Mouse (Mus musculus): Measurements from ENCODE around the gene Mrps2. TPM values are rescaled to one million over a fixed set of nuclear protein-coding genes. Genes with fewer than 3 reads are reported as not detected.
"Not testable (repeated sequence)": the region's sequence is repeated elsewhere in the genome, so short reads cannot be mapped to it uniquely, and the experiment has no call there.

Mrps2 gene
- polyA plus RNA-seq, 1 experiment, result 36.4 TPM

DNA sequence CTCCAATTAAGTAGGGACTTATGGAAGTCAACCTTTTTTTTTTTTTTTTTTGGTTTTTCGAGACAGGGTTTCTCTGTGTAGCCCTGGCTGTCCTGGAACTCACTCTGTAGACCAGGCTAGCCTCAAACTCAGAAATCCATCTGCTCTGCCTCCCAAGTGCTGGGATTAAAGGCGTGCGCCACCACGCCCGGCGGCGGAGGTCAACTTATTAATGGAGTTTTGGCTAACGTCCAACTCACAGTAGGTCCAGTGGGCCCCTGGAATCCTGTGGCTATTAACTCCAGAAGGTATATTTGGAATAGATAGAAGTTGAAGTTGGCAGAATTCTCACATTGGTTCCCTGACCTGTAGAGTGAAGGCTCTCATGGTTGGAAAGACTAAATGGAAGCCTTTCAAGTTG lies 4.1 kb downstream of the Mrps2 start:
- not testable (repeated sequence) for DNase-seq (ENCODE audit: low read depth)

DNA sequence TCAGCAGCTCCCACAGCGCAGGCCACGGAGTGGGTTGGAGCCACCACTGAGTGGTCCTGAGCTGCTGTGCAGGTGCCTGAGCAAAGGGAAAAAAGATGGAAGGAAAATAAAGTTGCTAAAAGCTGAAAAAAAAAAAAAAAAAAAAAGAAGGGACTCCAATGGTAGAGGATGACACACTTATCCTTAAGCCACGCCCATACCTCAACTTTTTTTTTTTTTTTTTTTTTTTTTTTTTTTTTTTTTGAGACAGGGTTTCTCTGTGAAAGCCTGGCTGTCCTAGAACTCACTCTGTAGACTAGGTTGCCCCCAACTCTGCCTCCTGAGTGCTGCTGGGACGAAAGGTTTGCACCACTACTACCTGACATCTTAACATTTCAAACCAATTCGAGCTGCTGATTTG lies 10.1 kb downstream of the Mrps2 start:
- not testable (repeated sequence) for DNase-seq (ENCODE audit: low read depth)

DNA sequence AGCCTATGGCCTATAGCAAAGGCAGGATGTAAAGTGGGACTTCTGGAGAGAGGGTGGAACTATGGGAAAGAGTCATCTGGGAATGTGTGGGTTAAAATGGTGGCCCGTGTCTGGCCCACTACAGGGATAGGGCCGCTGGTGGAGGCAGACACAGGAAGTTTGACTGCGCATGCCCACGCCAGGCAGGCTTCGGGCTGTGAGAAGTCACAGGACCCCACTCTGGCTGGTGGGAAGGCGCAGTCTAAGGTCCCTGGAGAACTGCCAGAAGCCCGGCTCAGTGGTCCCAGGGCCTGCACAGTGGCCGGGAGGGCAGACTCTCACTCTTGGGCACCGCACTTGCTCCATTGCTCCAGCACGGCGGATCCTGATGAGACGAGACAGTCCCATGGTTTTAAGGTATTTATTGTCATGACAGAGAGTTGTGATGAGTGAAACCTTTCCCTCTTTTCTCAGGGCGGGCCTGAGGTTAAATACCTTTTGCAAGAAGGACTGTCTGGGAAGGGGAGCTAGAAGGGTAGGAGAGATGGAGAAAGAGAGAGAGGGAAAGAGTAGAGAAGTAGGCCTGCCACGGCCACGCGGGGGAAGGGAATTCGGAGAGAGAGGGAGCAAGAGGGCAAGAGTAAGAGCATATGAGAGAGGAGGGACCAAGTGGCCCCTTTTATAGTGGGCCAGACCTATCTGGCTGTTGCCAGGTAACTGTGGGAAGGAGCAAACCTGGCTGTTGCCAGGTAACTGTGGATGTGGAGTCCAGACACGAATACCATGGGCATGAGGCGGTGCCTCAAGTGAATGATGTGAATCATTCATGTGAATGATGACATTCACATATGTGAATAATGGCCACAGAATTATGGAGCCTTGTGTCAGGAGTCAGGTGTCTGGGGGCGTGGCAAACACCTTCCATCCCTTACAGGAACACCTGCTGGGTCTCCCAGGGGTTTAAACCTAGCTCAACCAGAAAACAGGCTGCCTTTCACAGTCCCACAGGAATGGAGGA lies 11.6 kb downstream of the Mrps2 start:
- DNase-seq (ENCODE audit: low read depth), result no peak

DNA sequence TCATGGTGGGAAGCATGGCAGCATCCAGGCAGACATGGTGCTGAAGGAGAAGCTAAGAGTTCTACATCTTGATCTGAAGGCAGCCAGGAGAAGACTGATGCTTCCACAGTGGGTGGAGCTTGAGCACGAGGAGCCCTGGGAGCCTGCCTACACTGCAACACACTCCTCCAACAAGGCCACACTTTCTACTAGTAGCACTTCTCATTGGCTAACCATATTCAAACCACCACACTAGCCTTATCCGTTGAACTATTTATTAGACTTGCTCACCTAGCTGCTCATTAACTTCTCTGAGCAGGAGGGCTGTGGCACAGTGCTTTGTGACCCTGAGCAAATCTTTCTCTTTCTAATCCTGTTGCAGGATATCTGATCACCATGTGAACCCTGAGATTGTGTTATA lies 16.0 kb downstream of the Mrps2 start:
- no peak for DNase-seq (ENCODE audit: low read depth)

DNA sequence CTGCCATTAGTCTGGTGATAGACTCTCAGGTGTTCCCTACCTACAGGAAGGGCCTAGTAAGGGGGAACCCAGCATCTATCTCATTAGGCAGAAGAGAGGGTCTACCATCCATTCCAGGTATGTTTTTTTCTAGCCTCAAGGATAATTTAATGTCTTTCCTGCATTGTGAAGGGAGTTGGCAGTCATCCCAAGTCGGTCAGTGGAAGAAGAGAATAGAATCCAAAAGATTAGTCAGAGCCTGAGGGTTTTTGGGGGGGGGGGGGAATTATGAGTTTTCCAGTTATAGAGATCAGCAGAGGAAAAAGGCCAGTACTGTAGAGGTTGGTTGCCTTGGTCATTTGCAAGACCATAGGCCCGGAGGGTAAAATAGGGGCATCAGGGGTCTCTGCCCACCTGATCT lies 26.7 kb downstream of the Mrps2 start:
- no peak for DNase-seq (ENCODE audit: low read depth)

DNA sequence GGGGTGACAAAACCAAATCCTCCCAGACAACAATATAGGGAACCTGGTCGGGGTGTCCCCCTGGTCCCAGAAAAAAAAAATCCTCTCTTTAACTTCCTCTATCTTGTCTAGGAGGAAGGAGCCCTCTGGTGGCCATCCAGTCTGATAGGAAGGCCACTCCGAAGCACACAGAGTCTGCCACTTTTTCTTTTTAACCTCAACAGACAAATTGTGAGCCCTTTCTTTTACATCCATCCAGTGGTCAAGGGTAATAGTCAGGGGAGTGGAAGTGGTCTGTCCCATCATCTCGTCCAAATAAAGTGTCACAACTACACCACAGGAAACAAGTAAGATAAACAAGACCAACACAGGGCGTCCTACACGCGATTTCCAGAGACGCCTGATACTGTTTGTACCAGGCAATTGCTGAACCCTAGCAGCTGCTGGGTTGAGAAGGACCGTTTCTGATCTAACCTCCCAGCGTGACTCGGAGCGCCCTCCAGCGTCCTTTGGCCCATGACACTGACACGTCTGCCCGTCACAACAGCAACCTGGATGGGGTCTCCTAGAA lies 27.4 kb downstream of the Mrps2 start:
- no peak for DNase-seq (ENCODE audit: low read depth)

DNA sequence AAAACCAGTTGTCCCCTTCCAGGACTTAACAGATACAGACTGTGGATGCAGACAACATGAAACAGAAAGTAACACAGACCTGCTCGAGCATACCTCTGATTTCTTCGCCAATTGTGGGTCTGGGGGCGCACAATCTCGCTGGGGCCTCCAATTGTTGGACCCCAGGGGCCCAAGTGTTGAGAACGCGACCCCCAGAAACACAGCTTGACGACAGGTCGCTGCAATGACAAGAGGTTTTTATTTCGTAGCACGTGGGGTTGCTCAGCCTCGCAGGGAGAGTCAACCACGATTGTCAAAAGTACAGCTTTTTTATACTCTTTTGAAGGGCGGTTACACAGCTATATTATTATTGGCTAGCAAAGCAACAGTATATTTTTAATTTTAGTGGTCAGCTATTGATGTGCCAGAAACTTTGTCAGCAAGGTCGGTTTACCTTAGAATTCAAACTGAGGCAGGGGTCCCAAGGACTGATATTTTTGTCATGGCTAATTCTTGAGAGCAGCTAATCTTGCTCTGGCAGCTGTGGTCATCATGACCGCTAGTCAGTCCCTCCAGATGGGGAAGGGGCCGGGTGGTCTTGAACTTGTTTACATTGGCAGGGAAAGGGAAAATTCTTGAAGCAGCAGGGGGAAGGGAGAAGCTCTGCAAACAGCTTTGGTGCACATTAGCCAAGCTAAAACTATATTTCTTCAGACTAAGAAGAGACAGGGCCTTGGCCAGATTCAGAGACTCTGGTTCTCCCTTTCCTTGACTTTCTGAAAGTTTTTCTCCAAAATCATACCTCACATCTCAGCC lies 28.1 kb downstream of the Mrps2 start:
- no peak for DNase-seq (ENCODE audit: low read depth)

DNA sequence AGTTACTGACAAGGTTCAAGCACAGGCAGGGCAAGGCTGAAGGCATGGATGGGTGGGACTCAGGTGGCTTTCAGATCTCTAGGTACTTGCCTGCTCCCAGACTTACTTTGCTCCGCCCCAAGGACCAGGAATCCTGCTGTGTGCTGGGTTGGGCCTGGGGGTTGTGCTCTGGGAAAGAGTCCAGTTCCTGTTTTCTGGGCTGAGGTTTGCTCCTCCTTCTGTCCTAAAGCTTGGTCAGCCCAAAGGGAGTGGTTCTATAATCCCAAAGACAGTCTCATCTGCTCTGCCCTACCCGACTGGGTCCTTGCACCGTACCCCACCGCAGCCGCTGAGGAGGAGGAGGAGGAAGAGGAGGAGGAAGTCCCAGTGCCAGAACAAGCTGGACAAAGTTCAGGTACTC lies 28.8 kb downstream of the Mrps2 start, which contains the start of gene Gbgt1:
Gbgt1 (plus strand) TSS at position 221 of the 400 bp plus-strand sequence.
- no peak for DNase-seq (ENCODE audit: low read depth)

DNA sequence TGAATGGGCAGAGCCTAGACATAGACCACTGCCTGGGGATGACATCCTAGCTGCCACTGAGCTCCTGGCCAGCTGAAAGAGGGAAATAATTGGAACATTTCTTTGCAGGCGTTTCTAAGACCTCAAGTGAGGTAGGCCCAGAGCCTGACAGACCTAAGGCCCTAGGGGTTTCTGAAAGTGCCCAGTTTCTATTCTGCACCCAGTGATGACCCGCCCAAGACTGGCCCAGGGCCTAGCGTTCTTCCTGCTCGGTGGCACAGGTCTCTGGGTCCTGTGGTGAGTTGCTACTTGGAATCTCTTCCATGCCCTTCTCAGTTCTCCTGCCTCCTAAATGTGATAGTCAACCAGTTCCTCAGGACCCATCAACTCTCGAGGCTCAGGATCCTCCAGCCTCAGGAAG lies 29.7 kb downstream of the Mrps2 start:
- DNase-seq (ENCODE audit: low read depth), result no peak

DNA sequence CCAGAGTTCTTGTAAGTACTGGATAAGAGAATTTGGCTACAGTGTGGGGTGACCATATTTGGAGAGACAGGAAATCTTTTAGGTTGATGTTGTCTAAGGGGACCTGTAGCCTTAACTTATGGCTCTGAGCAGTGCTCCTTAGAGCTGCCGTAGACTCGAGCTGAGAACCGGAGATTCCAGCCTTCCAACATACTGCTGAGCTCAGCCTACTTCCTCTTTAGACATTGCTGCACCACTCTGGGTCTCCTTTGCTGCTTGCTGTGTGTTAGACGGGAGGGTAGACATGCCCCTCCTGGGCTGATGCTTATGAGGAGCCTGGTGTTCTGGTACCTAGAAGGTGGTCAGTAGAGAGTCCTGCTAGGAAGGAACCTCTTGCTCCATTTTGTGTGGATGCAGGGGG lies 30.6 kb downstream of the Mrps2 start:
- DNase-seq (ENCODE audit: low read depth), result no peak

DNA sequence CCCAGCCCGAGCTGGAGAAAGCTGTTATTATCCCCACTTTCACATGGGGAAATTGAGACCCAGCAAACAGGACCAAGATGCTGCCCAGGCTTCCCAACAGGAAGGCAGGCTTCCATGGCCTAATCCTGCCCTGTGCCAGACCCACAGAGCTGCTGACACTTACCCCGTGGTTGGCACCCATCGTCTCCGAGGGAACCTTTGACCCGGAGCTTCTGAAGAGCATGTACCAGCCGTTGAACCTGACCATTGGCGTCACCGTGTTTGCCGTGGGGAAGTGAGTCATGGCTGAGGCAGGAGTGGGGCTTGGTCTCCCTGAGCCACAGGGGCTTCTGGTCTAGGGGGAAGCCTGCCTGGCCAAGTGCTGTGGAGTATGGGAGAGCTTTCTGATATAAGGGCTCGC lies 35.1 kb downstream of the Mrps2 start:
- no peak for DNase-seq (ENCODE audit: low read depth)

DNA sequence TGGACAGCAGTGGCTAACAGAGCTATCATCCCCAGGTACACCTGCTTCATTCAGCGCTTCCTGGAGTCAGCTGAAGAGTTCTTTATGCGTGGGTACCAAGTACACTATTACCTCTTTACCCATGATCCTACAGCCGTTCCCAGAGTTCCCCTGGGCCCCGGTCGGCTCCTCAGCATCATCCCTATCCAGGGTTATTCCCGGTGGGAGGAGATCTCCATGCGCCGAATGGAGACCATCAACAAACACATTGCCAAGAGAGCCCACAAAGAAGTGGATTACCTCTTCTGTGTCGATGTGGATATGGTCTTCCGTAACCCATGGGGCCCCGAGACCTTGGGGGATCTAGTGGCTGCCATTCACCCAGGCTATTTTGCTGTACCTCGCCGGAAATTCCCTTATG lies 36.8 kb downstream of the Mrps2 start:
- no peak for DNase-seq (ENCODE audit: low read depth)

DNA sequence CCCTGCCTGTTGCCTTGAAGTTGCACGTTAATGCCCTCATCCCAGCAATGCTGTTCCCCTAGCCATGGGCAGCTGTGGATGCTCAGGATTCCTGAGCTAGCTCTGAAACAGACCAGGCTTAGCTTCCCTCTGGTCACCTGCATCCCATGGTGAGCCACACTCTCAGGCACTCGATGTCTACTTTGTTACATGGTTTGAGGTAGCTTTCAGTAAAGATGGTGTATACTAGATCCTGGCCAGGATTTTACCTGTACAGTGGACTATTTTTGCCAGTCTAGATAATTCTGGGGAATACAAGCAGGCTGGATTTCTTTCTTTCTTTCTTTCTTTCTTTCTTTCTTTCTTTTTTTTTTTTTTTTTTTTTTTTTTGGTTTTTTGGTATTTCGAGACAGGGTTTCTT lies 37.9 kb downstream of the Mrps2 start, which contains the start of gene Gm10134:
Gm10134 (plus strand) TSS at position 301 of the 400 bp plus-strand sequence.
- DNase-seq (ENCODE audit: low read depth), result no peak

DNA sequence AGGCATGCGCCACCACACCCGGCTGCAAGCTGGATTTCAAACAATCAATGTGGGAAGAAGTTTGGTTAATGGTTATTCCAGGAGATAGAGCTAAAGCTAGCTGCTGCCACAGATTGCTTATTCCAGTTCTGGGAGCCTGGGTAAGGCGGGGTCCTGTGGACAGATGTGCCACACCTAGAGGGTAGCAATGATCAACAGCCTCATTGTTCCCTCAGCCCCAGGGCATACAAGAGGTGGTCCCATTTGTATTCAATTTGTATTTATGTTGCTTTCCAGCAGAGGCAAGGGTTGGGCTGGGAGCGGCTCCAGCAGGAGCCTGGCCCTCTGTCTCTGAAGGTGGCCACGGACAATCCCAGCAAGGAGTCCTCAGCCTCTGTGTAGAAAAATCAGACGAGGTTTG lies 38.4 kb downstream of the Mrps2 start:
- DNase-seq (ENCODE audit: low read depth), result no peak

DNA sequence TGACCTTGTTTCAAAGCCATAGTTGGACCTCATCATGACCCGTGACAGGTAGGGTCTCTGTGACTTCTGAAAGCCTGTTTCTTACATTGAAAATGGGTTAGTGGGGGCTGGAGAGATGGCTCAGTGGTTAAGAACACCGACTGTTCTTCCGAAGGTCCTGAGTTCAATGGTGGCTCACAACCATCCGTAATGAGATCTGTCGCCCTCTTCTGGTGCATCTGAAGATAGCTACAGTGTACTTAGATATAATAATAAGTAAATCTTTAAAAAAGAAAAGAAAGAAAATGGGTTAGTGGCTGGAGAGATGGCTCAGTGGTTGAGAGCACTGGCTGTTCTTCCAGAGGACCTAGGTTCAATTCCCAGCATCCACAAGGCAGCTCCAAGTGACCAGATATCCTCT lies 43.7 kb downstream of the Mrps2 start:
- not testable (repeated sequence) for DNase-seq (ENCODE audit: low read depth)

DNA sequence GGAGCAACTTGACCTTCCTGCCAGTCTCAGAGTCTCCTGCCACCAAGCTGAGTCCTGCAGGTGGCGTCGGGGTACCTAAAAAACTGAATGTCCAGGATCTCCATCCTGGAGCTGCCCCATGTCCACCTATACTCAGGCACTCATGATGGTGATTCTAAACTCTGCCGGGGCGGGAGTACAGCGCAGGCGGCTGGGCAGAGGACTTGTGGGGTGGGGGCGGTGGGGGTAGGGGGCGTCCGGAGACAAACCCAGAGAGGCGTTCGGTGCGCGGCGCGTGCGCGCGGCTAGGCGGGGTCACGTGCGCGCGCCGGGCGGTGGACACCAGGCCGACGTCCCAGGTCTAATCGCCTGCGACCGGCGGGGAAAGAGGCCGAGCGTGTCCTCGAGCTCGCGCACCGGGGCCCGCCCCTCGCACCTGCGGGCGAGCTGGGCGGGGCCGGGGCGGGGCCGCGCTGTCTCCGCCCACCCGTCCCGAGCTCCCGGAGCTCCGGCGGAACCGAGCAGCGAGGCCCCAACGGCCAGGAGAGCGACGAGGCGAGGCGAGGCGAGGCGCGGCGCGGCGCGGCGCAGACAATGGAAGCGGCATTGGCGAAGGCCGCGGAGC lies 45.0 kb downstream of the Mrps2 start, which contains the start of gene Ralgds:
Ralgds (plus strand) TSS at position 328 of the 604 bp plus-strand sequence.
- no peak for DNase-seq (ENCODE audit: low read depth)

DNA sequence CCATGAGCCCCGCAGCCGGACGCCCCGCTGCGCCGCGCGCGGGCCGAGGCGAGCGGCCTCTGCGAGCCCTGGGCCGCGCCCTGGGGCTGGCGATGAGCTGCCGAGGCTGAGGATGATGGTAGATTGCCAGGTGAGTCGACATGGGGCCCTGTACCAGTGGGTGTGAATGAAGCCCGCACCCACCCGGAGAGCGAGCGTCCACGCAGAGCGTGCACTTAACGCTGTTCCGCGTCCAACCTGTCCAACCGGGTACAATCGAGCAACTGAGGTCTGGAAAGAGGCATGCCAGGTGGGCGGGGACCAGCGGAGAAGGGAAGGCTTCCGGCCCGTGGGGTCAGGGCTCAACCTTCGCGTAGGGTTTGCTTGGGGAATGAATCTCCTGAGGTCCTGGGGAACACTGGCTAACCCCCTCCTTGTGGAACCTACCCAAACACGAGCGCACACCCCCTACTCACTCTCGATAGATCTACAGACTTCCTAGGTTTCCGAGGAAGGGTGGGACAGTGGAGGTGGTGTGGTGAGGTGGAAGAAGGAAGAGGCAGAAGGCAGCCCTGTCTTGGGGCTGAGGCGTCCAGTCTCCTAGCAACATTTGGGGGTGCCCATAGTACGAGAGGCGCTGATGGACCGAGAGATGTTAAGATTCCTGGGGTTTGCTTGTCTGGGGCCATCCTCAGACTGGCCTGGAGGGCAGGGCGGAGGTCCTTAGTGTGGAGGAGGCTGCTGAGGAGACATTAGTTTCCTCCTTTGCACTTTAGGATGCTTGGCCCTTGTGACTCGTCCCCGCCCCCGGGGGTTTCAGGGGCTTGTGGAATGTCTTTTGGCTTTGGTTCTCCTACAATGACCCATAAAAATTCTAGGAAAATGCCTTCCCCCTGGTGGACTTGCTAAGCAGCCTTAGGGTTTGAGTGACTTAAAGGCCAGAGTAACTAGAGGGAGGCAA lies 45.8 kb downstream of the Mrps2 start:
- no peak for DNase-seq (ENCODE audit: low read depth)

DNA sequence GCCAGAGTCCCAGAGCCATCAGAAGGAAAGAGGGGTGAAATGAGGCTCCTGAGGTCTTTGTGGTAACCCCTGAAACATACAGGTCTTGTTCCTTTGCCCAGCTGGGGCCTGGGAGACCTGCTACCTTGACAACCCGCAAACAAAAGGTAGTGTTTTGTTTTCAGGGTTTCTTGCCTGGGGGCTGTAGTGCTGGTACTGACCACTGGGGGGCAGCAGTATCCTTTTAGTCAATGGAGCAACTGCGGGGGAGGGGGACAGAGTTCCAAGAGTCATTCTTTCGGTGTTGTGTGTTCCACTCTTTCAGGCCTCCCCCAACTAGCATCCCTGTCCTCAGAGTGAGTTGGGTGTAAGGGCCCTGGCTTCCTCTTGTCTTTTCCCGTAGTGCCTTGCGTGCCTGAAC lies 46.6 kb downstream of the Mrps2 start:
- DNase-seq (ENCODE audit: low read depth), result no peak

DNA sequence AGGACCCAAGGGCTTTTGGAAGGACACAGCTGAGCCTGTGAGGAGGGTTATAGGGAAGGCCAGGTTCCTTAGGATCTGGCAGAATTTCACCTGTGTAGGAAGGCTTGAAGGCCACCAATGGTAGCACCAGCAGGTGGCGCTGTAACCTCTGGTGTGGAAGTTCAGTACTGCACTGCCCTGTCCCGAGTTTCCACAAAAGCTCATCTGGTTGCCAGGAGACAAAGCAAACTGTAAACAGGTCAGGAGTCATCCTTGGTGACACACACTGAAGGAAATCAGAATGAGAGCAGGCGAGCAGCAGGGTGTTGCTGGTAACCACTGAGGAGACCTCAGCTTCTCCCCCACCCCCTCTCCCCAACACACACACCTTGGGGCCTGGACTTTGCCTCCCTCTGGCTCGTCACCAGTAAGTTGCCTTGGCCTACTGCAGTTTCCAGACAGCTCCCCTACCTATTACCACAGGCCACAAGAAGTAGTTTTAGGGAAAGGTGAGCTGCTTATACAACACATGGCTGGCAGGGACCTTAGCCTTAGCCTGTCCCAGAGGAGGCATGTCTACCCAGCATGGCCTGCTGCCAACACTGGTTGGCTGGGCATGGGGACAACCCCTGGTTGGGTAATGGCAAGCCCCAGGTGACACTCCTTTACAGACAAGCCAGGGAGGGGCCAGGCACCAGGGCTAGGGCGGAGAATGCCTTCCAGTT lies 49.5 kb downstream of the Mrps2 start:
- DNase-seq (ENCODE audit: low read depth), result no peak

DNA sequence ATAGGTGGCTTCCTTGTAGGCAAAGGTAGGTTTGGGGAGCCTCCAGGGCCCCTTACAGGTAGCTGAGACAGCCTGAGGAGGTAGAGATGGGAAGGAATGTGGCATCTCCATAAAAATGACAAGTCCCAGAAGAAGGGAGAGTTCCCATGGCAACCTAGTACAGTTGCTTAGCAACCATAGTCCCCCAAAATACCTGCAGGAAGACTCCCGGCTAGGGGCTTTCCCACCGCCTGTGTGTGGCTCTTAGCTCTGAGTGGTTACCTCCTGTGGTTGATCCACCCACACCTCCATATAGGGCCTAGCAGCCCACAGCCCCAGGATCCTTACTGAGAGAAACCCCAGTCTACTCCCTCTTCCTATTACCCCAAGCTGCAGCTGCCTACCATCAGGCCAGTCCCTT lies 50.4 kb downstream of the Mrps2 start:
- DNase-seq (ENCODE audit: low read depth), result no peak

All from gonadal fat pad, adult 2 months (tissue).